Mouse (Mus musculus) cerebellum, postnatal 14 days (tissue): ENCODE measurements around the gene Wfdc1.

ENCODE experiments used
- DNase-seq, 2 experiments: peaks; one replicate each; pipeline ENCODE4 v3.0.0; 2021; ENCODE audit warnings: mixed read lengths in 2 of 2

Wfdc1 gene

GRCm38 (mm10) chr8:119694696-119695095 lies 28.5 kb downstream of the Wfdc1 start:
- no peak for DNase-seq

- no peak for DNase-seq
These were observed 31.0 kb downstream of the Wfdc1 start for GRCm38 (mm10) chr8:119697163-119697562.

- peak; percentile 52 to 65 for DNase-seq
These were observed 32.8 kb downstream of the Wfdc1 start for GRCm38 (mm10) chr8:119698960-119699359.

GRCm38 (mm10) chr8:119699549-119700134 lies 33.5 kb downstream of the Wfdc1 start, which contains the start of gene Atp2c2:
Gene Atp2c2 (plus strand): TSS chr8:119700009.
- DNase-seq = no peak

GRCm38 (mm10) chr8:119702965-119703364 lies 36.8 kb downstream of the Wfdc1 start:
- peak; percentile 13 to 43 for DNase-seq

GRCm38 (mm10) chr8:119707146-119707545 lies 41.0 kb downstream of the Wfdc1 start:
- no peak for DNase-seq

- DNase-seq = no peak
These were observed 42.3 kb downstream of the Wfdc1 start for GRCm38 (mm10) chr8:119708471-119708870.

- DNase-seq = peak in 1 of 2 experiments; percentile 33
These were observed 42.9 kb downstream of the Wfdc1 start for GRCm38 (mm10) chr8:119708878-119709702.

GRCm38 (mm10) chr8:119709703-119710093 lies 43.5 kb downstream of the Wfdc1 start:
- DNase-seq = no peak

GRCm38 (mm10) chr8:119712226-119712625 lies 46.1 kb downstream of the Wfdc1 start:
- no peak for DNase-seq

GRCm38 (mm10) chr8:119713421-119713820 lies 47.3 kb downstream of the Wfdc1 start:
- no peak for DNase-seq

- no peak for DNase-seq
These were observed 49.1 kb downstream of the Wfdc1 start for GRCm38 (mm10) chr8:119715221-119715620.

- no peak for DNase-seq
These were observed 50.6 kb downstream of the Wfdc1 start for GRCm38 (mm10) chr8:119716730-119717299.

GRCm38 (mm10) chr8:119717765-119718164 lies 51.6 kb downstream of the Wfdc1 start:
- peak; percentile 24 to 74 for DNase-seq

GRCm38 (mm10) chr8:119719011-119719501 lies 52.9 kb downstream of the Wfdc1 start:
- DNase-seq = no peak

GRCm38 (mm10) chr8:119722348-119722747 lies 56.2 kb downstream of the Wfdc1 start:
- DNase-seq = no peak

GRCm38 (mm10) chr8:119723676-119724075 lies 57.5 kb downstream of the Wfdc1 start:
- no peak for DNase-seq

GRCm38 (mm10) chr8:119724596-119724995 lies 58.4 kb downstream of the Wfdc1 start:
- no peak for DNase-seq

- DNase-seq = no peak
These were observed 60.9 kb downstream of the Wfdc1 start for GRCm38 (mm10) chr8:119727093-119727492.

- no peak for DNase-seq
These were observed 62.3 kb downstream of the Wfdc1 start for GRCm38 (mm10) chr8:119728351-119728895.

GRCm38 (mm10) chr8:119732072-119732471 lies 65.9 kb downstream of the Wfdc1 start:
- no peak for DNase-seq

- DNase-seq = no peak
These were observed 70.3 kb downstream of the Wfdc1 start for GRCm38 (mm10) chr8:119736348-119736917.
